Mouse (Mus musculus): ENCODE results near the gene Krtap27-1. TPM values are rescaled to one million over a fixed set of nuclear protein-coding genes. Genes with fewer than 3 reads are reported as not detected.

Krtap27-1 gene
- not detected for polyA plus RNA-seq (2017; shearing (Covaris generic))

GRCm38 (mm10) chr16:88671571-88671970 is at the start of gene Krtap27-1:
TSS of gene Krtap27-1 (minus strand) at chr16:88671671.

GRCm38 (mm10) chr16:88707496-88708012 is 36.1 kb upstream of the Krtap27-1 start, which contains the start of gene 2310061N02Rik:
TSS of gene 2310061N02Rik (minus strand) at chr16:88707962.

GRCm38 (mm10) chr16:88647358-88647846 is 24.1 kb downstream of the Krtap27-1 start, which contains the start of gene Krtap26-1:
TSS of gene Krtap26-1 (minus strand) at chr16:88647796.

GRCm38 (mm10) chr16:88627566-88627965 is 43.9 kb downstream of the Krtap27-1 start, which contains the start of gene 2310079G19Rik:
TSS of gene 2310079G19Rik (minus strand) at chr16:88627666.

Other genes starting within 250 kb of the Krtap27-1 start
- gene Cldn17, start 164.7 kb downstream of the Krtap27-1 start, polyA plus RNA-seq (2017; shearing (Covaris generic)) = not detected
- gene Cldn8, start 108.5 kb downstream of the Krtap27-1 start, polyA plus RNA-seq (2017; shearing (Covaris generic)) = not detected
- not detected for gene Krtap24-1, start 59.4 kb downstream of the Krtap27-1 start, polyA plus RNA-seq (2017; shearing (Covaris generic))
- gene 2310079G19Rik, start 44.0 kb downstream of the Krtap27-1 start, polyA plus RNA-seq (2017; shearing (Covaris generic)) = not detected
- gene Krtap26-1, start 23.9 kb downstream of the Krtap27-1 start, polyA plus RNA-seq (2017; shearing (Covaris generic)) = not detected
- not detected for gene 2310061N02Rik, start 36.3 kb upstream of the Krtap27-1 start, polyA plus RNA-seq (2017; shearing (Covaris generic))
- not detected for gene Krtap13-1, start 57.2 kb upstream of the Krtap27-1 start, polyA plus RNA-seq (2017; shearing (Covaris generic))
- not detected for gene Krtap13, start 80.0 kb upstream of the Krtap27-1 start, polyA plus RNA-seq (2017; shearing (Covaris generic))
- not detected for gene 2310034C09Rik, start 87.2 kb upstream of the Krtap27-1 start, polyA plus RNA-seq (2017; shearing (Covaris generic))
- gene 2310057N15Rik, start 102.5 kb upstream of the Krtap27-1 start, polyA plus RNA-seq (2017; shearing (Covaris generic)) = not detected
- gene Gm5965, start 106.2 kb upstream of the Krtap27-1 start, polyA plus RNA-seq (2017; shearing (Covaris generic)) = not detected
- gene Gm20741, start 140.5 kb upstream of the Krtap27-1 start, polyA plus RNA-seq (2017; shearing (Covaris generic)) = not detected
- not detected for gene Krtap15, start 148.5 kb upstream of the Krtap27-1 start, polyA plus RNA-seq (2017; shearing (Covaris generic))
- gene Krtap14, start 154.5 kb upstream of the Krtap27-1 start, polyA plus RNA-seq (2017; shearing (Covaris generic)) = not detected
- not detected for gene Krtap19-1, start 197.7 kb upstream of the Krtap27-1 start, polyA plus RNA-seq (2017; shearing (Covaris generic))
- gene Krtap19-2, start 202.6 kb upstream of the Krtap27-1 start, polyA plus RNA-seq (2017; shearing (Covaris generic)) = not detected
- gene Krtap19-3, start 206.4 kb upstream of the Krtap27-1 start, polyA plus RNA-seq (2017; shearing (Covaris generic)) = not detected
- gene Krtap19-4, start 213.4 kb upstream of the Krtap27-1 start, polyA plus RNA-seq (2017; shearing (Covaris generic)) = not detected
- not detected for gene Krtap19-5, start 224.8 kb upstream of the Krtap27-1 start, polyA plus RNA-seq (2017; shearing (Covaris generic))